Mouse (Mus musculus) spleen, adult 2 months (tissue): Measurements from ENCODE around the gene Morc3. TPM values are rescaled to one million over a fixed set of nuclear protein-coding genes. Genes with fewer than 3 reads are reported as not detected.

Experiments
- DNase-seq, 2 experiments: peaks; one replicate each; pipeline versions ENCODE4 v3.0.0 to v3.0.0-alpha.2; 2012 to 2021; ENCODE audit warnings: low spot score in 2 of 2, low read depth in 1 of 2
- H3K27ac ChIP-seq: fragments of 200-500 bp; 2 replicates; pipeline ENCODE4 v1.5.1; 2012; ENCODE audit warnings: low read length, inconsistent platforms; ENCODE audit not compliant: insufficient read depth
- H3K27me3 ChIP-seq: fragments of 200-500 bp; 2 replicates; pipeline ENCODE4 v1.6.1; 2012; ENCODE audit warnings: mild to moderate bottlenecking, moderate library complexity, low read length, inconsistent platforms; ENCODE audit not compliant: control insufficient read depth, insufficient read depth
- H3K36me3 ChIP-seq: fragments of 200-500 bp; 2 replicates; pipeline ENCODE4 v1.6.1; 2012; ENCODE audit warnings: mild to moderate bottlenecking, low read length, inconsistent platforms; ENCODE audit not compliant: control insufficient read depth, insufficient read depth
- H3K4me1 ChIP-seq: fragments of 200-500 bp; 2 replicates; pipeline ENCODE4 v1.6.1; 2011; ENCODE audit warnings: inconsistent platforms; ENCODE audit not compliant: control insufficient read depth, insufficient read depth, insufficient read length
- H3K4me3 ChIP-seq: fragments of 200-500 bp; 2 replicates; pipeline ENCODE4 v1.5.1; 2011; ENCODE audit warnings: mild to moderate bottlenecking, inconsistent platforms; ENCODE audit not compliant: insufficient read depth, insufficient read length; ENCODE audit errors: extremely low read depth
- CTCF ChIP-seq: fragments of 200-500 bp; IDR thresholded peaks from 2 replicates; pipeline ENCODE4 v1.5.1; 2011; ENCODE audit warnings: mild to moderate bottlenecking, inconsistent platforms; ENCODE audit not compliant: insufficient read depth, insufficient read length, insufficient replicate concordance; ENCODE audit errors: extremely low read depth
- POLR2A ChIP-seq: fragments of 200-500 bp; IDR thresholded peaks from 2 replicates; pipeline ENCODE4 v1.6.1; 2011; ENCODE audit warnings: low read depth, low read length, inconsistent platforms
- WGBS: fragments of 180-500 bp; shearing (Covaris S2); methylation state at CpG from one replicate; pipeline ENCODE4 v1.1.7; 2018; 5-methylcytosine and 5-hydroxymethylcytosine counted together
- polyA plus RNA-seq: library from polyadenylated mRNA; depleted of rRNA; stranded (reverse); fragments of >200 nt; gene quantifications from 2 replicates; pipeline ENCODE4 v1.2.3, GENCODE M21; 2012; rRNA removed

Gene Morc3
- polyA plus RNA-seq: 9.3 and 10.6 TPM in 2 replicates

GRCm38 (mm10) chr16:93831627-93832395 lies at the start of gene Morc3:
Gene Morc3 (plus strand): TSS chr16:93832121.
- no peaks in the 10 kb centered on the region for H3K36me3 ChIP-seq
- peaks cover 3% of the 10 kb centered on the region; the same call in 1 of the 2 replicates for H3K4me1 ChIP-seq
- DNase-seq: peak; percentile 98 to 100
- peak within 1 kb of the TSS; percentile 91 for H3K4me3 ChIP-seq
- TF ChIP-seq POLR2A (peak; percentile 94), CTCF (no peak)
- no peaks in the 10 kb centered on the region for H3K27me3 ChIP-seq
- 11% methylated on average over 55 of the region's 55 CpGs for WGBS
- H3K27ac ChIP-seq: peak within 1 kb of the TSS; percentile 95

DNA sequence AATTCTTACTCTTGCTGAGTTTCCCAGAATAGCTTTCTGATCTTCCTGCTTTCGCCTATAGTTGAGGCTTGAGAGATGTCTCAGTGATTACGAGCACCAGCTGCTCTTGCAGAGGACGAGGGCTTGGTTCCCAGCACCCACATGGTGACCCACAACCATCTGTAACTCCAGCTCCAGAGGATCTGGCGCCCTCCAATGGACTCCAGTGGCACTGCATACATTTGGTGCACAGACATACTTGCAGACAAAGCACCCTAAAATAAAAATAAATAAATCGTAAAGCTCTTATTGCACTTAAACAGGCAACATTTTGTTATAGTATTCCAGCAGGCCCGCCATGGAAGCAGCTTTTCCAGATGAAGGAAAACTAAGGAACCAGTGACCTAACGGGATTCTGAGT lies 47.7 kb upstream of the Morc3 start:
- TF ChIP-seq POLR2A (no peak), CTCF (no peak)
- Histone ChIP-seq H3K27me3 (no peaks in the 10 kb centered on the region), H3K4me3 (no peak overlapping the region), H3K27ac (no peak overlapping the region), H3K4me1 (peaks cover 35% of the 10 kb centered on the region; the same call in 1 of the 2 replicates), H3K36me3 (0 out of 2 replicates have a peak, but pooled peaks cover 2% of the 10 kb centered on the region)
- DNase-seq: no peak
- 93% methylated on average over 7 of the region's 7 CpGs for WGBS

DNA sequence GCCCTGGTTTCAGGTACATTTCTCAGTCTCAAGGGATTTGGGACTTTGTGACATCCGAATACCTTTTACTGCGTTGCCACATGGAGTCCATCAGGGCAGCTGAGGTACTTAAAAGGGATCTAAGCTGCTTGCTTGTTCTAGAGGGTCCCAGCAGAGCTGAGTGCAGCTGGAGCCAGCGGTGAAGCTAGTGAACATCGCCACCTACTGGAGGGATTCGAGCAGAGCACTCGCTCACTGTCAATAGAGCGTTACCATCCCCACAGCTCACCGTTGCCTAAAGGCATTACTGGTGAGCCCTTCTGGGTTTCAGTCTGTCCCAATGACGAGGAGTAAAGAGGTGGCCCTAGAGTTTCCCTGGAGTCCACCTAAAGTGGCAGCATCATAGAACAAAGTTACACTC lies 46.1 kb upstream of the Morc3 start:
- TF ChIP-seq CTCF: peak; percentile 60; the same call in 1 of the 2 replicates
- no peak for TF ChIP-seq POLR2A
- 65% methylated on average over 9 of the region's 9 CpGs for WGBS
- Histone ChIP-seq H3K4me1 (peaks cover 27% of the 10 kb centered on the region; the same call in 1 of the 2 replicates), H3K27ac (no peak overlapping the region), H3K27me3 (no peaks in the 10 kb centered on the region), H3K4me3 (no peak overlapping the region), H3K36me3 (0 out of 2 replicates have a peak, but pooled peaks cover 2% of the 10 kb centered on the region)
- DNase-seq: no peak

DNA sequence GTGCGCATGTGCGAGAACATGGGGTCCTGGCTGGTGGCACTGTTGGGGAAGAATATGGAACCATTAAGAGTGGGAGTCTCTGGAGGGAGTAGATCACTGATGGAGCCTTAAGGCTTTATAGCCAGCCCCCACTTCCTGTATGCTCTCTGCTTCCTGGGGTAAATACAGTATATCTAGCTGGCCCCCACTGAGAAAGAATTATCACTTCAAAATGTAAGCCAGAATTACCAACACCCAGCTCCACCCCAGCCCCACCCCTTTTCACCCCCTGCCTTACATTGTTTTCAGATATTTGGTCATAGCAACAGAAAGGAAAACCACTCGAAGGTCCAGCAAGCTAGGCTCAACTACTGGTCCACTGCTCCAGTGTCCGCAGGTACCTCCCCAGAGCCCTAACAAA lies 43.5 kb upstream of the Morc3 start:
- Histone ChIP-seq H3K36me3 (0 out of 2 replicates have a peak, but pooled peaks cover 2% of the 10 kb centered on the region), H3K27ac (peak overlapping the region; percentile 73), H3K4me3 (no peak overlapping the region), H3K4me1 (peaks cover 25% of the 10 kb centered on the region; the same call in 1 of the 2 replicates), H3K27me3 (no peaks in the 10 kb centered on the region)
- TF ChIP-seq POLR2A (no peak), CTCF (no peak)
- 77% methylated on average over 4 of the region's 4 CpGs for WGBS
- DNase-seq: no peak

DNA sequence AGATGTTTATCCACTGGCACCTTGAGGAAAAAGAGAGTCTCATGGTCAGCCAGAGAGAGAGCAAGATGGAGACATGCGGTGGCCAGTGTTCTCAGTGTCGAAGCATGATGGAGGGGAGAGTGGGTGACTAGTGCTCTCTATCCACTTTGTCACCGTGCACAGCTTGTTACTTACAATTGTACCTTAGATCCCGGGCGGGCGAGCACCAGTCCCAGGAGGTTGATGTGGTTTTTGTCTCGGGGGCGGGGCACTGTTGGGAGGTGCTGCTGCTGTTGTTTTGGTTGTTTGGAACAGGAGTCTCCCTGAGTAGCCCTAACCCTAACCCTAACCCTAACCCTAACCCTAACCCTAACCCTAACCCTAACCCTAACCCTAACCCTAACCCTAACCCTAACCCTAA lies 43.0 kb upstream of the Morc3 start:
- peak in 1 of 2 experiments; percentile 75 for DNase-seq
- Histone ChIP-seq H3K27me3 (no peaks in the 10 kb centered on the region), H3K27ac (peak overlapping the region; percentile 83), H3K4me1 (peaks cover 25% of the 10 kb centered on the region; the same call in 1 of the 2 replicates), H3K36me3 (0 out of 2 replicates have a peak, but pooled peaks cover 2% of the 10 kb centered on the region), H3K4me3 (no peak overlapping the region)
- WGBS: 52% methylated on average over 8 of the region's 8 CpGs
- TF ChIP-seq POLR2A (no peak), CTCF (no peak)

DNA sequence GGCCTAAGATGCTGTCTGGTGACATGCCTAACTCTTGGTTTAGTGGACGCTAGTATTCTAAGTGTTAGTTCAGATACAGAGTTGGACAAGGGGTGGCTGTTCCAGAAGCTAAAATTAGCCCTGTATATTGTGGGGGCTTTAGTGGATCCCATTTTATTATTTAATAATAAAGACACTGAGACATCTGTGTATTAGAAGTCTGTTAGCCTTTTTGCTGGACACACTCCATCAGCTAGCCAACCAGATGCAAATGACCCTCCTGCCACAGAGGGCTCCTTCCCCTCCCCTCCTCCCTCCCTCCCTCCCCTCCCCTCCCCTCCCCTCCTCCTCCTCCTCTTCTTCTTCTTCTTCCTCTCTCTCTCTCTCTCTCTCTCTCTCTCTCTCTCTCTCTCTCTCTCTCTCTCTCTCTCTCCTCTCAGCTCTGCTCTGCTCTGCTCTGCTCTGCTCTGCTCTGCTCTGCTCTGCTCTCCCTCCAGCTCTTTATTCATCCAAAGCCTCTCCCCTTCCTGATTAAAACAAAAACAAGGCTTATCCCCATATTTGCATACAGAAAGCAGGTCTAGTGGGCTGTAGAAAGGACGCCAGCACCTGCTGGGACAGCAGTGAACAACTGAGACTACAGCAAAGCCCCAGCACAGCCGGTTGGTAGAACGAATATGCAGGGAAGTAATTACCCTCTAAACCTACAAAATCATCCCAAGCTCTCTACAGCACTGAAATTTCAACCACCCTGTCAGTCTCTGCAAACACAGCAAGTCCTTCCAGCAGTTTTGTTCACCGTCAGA lies 41.8 kb upstream of the Morc3 start:
- TF ChIP-seq CTCF (no peak), POLR2A (no peak)
- Histone ChIP-seq H3K36me3 (no peaks in the 10 kb centered on the region), H3K4me1 (peaks cover 25% of the 10 kb centered on the region; the same call in 1 of the 2 replicates), H3K4me3 (no peak overlapping the region), H3K27ac (peak overlapping the region; percentile 83), H3K27me3 (no peaks in the 10 kb centered on the region)
- peak in 1 of 2 experiments; percentile 48 for DNase-seq
- 52% methylated on average over 5 of the region's 5 CpGs for WGBS
